Mouse (Mus musculus) thymus, adult 2 months (tissue): ENCODE measurements around the gene Slc39a11. TPM values are rescaled to one million over a fixed set of nuclear protein-coding genes. Genes with fewer than 3 reads are reported as not detected.

Source experiments
- DNase-seq: peaks from one replicate; pipeline ENCODE4 v3.0.0; 2021
- H3K27ac ChIP-seq: fragments of 200-500 bp; 2 replicates; pipeline ENCODE4 v1.5.1; 2012; ENCODE audit warnings: low read length, control low read depth; ENCODE audit not compliant: control insufficient read depth, insufficient read depth
- H3K27me3 ChIP-seq: fragments of 200-500 bp; 2 replicates; pipeline ENCODE4 v1.6.1; 2012; ENCODE audit warnings: mild to moderate bottlenecking, low read length, moderate library complexity, mixed read lengths; ENCODE audit not compliant: control insufficient read depth, insufficient read depth
- H3K36me3 ChIP-seq: fragments of 200-500 bp; 2 replicates; pipeline ENCODE4 v1.6.1; 2012; ENCODE audit warnings: mild to moderate bottlenecking, low read length, moderate library complexity; ENCODE audit not compliant: control insufficient read depth, insufficient read depth
- H3K4me1 ChIP-seq: fragments of 200-500 bp; replicated peaks from 2 replicates; pipeline ENCODE4 v1.6.1; 2012; ENCODE audit warnings: low read length; ENCODE audit not compliant: control insufficient read depth, insufficient read depth
- H3K4me3 ChIP-seq: fragments of 200-500 bp; 2 replicates; pipeline ENCODE4 v1.5.1; 2012; ENCODE audit warnings: mild to moderate bottlenecking, low read length, control low read depth, moderate library complexity; ENCODE audit not compliant: control insufficient read depth, insufficient read depth
- CTCF ChIP-seq: fragments of 200-500 bp; IDR thresholded peaks from 2 replicates; pipeline ENCODE4 v1.5.1; 2012; ENCODE audit warnings: mild to moderate bottlenecking, control low read depth, low read length, moderate library complexity, borderline replicate concordance; ENCODE audit not compliant: control insufficient read depth, poor library complexity, insufficient read depth; ENCODE audit errors: extremely low read depth
- POLR2A ChIP-seq: fragments of 200-500 bp; IDR thresholded peaks from 2 replicates; pipeline ENCODE4 v1.6.1; 2012; ENCODE audit warnings: mild to moderate bottlenecking, low read length, control low read depth, moderate library complexity; ENCODE audit not compliant: control insufficient read depth, poor library complexity, insufficient read depth; ENCODE audit errors: extremely low read depth
- WGBS: fragments of 180-500 bp; shearing (Covaris S2); methylation state at CpG from one replicate; pipeline ENCODE4 v1.1.7; 2018; 5-methylcytosine and 5-hydroxymethylcytosine counted together
- polyA plus RNA-seq: library from polyadenylated mRNA; depleted of rRNA; stranded (reverse); fragments of >200 nt; gene quantifications from 2 replicates; pipeline ENCODE4 v1.2.3, GENCODE M21; 2012

The Slc39a11 gene
- polyA plus RNA-seq, 1 experiment: 18.0 TPM

- H3K4me1 ChIP-seq: peaks cover 25% of the 10 kb centered on the region
- no peak for DNase-seq
- no peak overlapping the region for H3K4me3 ChIP-seq
- no peaks in the 10 kb centered on the region for H3K27me3 ChIP-seq
- no peak for TF ChIP-seq POLR2A
- TF ChIP-seq CTCF: no peak
- 89% methylated on average over 15 of the region's 15 CpGs for WGBS
- no peaks in the 10 kb centered on the region for H3K36me3 ChIP-seq
- no peak overlapping the region for H3K27ac ChIP-seq
Measured at GRCm38 (mm10) chr11:113539502-113540209, 110.2 kb downstream of the Slc39a11 start.

- Histone ChIP-seq H3K4me1 (peaks cover 21% of the 10 kb centered on the region), H3K4me3 (no peak overlapping the region), H3K27ac (no peak overlapping the region), H3K27me3 (no peaks in the 10 kb centered on the region), H3K36me3 (no peaks in the 10 kb centered on the region)
- DNase-seq: no peak
- WGBS: 80% methylated on average over 6 of the region's 6 CpGs
- TF ChIP-seq CTCF (no peak), POLR2A (no peak)
Measured at GRCm38 (mm10) chr11:113539079-113539478, 110.8 kb downstream of the Slc39a11 start.

- Histone ChIP-seq H3K27me3 (no peaks in the 10 kb centered on the region), H3K27ac (no peak overlapping the region), H3K4me1 (peaks cover 17% of the 10 kb centered on the region), H3K36me3 (no peaks in the 10 kb centered on the region), H3K4me3 (no peak overlapping the region)
- no peak for DNase-seq
- TF ChIP-seq CTCF: no peak
- TF ChIP-seq POLR2A: no peak
- 99% methylated on average over 4 of the region's 4 CpGs for WGBS
Measured at GRCm38 (mm10) chr11:113538406-113538917, 111.4 kb downstream of the Slc39a11 start.

- Histone ChIP-seq H3K4me1 (peaks cover 17% of the 10 kb centered on the region), H3K27me3 (no peaks in the 10 kb centered on the region), H3K36me3 (no peaks in the 10 kb centered on the region), H3K27ac (no peak overlapping the region), H3K4me3 (no peak overlapping the region)
- TF ChIP-seq CTCF: no peak
- TF ChIP-seq POLR2A: no peak
- no peak for DNase-seq
- WGBS: 93% methylated on average over 7 of the region's 7 CpGs
Measured at GRCm38 (mm10) chr11:113537715-113538114, 112.2 kb downstream of the Slc39a11 start.

GRCm38 (mm10) chr11:113537199-113537586 lies 112.7 kb downstream of the Slc39a11 start:
- Histone ChIP-seq H3K4me3 (no peak overlapping the region), H3K4me1 (peaks cover 17% of the 10 kb centered on the region), H3K27me3 (no peaks in the 10 kb centered on the region), H3K27ac (peak overlapping the region; percentile 25; the same call in 1 of the 2 replicates), H3K36me3 (no peaks in the 10 kb centered on the region)
- WGBS: 85% methylated on average over 8 of the region's 8 CpGs
- no peak for TF ChIP-seq POLR2A
- no peak for TF ChIP-seq CTCF
- no peak for DNase-seq

- WGBS: 23% methylated on average over 16 of the region's 16 CpGs
- Histone ChIP-seq H3K4me1 (peaks cover 17% of the 10 kb centered on the region), H3K27me3 (no peaks in the 10 kb centered on the region), H3K4me3 (no peak overlapping the region), H3K36me3 (no peaks in the 10 kb centered on the region), H3K27ac (peak overlapping the region; percentile 25; the same call in 1 of the 2 replicates)
- peak; percentile 21 for DNase-seq
- TF ChIP-seq CTCF (no peak), POLR2A (no peak)
Measured at GRCm38 (mm10) chr11:113536308-113537198, 113.3 kb downstream of the Slc39a11 start.
